Mouse (Mus musculus): ENCODE results near the gene Syt12. TPM values are rescaled to one million over a fixed set of nuclear protein-coding genes. Genes with fewer than 3 reads are reported as not detected.

Syt12 gene
- total and polyA plus RNA-seq, 2 experiments from 2014 or later: 7.0 to 12.2 TPM

- H3K4me1 ChIP-seq (ENCODE audit: insufficient read depth, low read length): peaks cover 7% of the 10 kb centered on the region; the same call in 1 of the 2 replicates
- no peaks in the 10 kb centered on the region for H3K36me3 ChIP-seq (ENCODE audit: insufficient read depth, low read length)
- TF ChIP-seq CTCF (IDR thresholded peaks at IDR 0.05): no peak
- H3K4me3 ChIP-seq (ENCODE audit: low read depth, low read length): peak within 1 kb of the TSS; percentile 47
- H3K9ac ChIP-seq (replicated peaks; ENCODE audit: low read length, poor library complexity, severe bottlenecking): peak within 1 kb of the TSS; percentile 56
- ATAC-seq (ENCODE audit: low FRiP score) (no peak), DNase-seq (ENCODE audit: low spot score) (no peak)
- H3K9me3 ChIP-seq (ENCODE audit: low read length): no peaks in the 10 kb centered on the region
- no peak within 1 kb of the TSS for H3K27ac ChIP-seq (ENCODE audit: low read depth, low read length)
- peaks cover 18% of the 10 kb centered on the region for H3K27me3 ChIP-seq (ENCODE audit: insufficient read depth, low read length)
- under 1% methylated on average over 41 of the region's 51 CpGs for WGBS
- peak within 1 kb of the TSS; percentile 97 for H3K4me2 ChIP-seq (ENCODE audit: low read depth, low read length, poor library complexity, severe bottlenecking)
Measured at GRCm38 (mm10) chr19:4439161-4439801, 38.0 kb downstream of the Syt12 start, which contains the start of gene Rhod. Gene Rhod (minus strand): TSS chr19:4439432.

GRCm38 (mm10) chr19:4438791-4439160, 38.5 kb downstream of the Syt12 start:
- 9% methylated on average over 8 of the region's 8 CpGs for WGBS
- Histone ChIP-seq H3K27ac (ENCODE audit: low read depth, low read length) (no peak overlapping the region), H3K36me3 (ENCODE audit: insufficient read depth, low read length) (no peaks in the 10 kb centered on the region), H3K4me1 (ENCODE audit: insufficient read depth, low read length) (peaks cover 7% of the 10 kb centered on the region; the same call in 1 of the 2 replicates), H3K4me2 (ENCODE audit: low read depth, low read length, poor library complexity, severe bottlenecking) (peak overlapping the region; percentile 97), H3K9ac (replicated peaks; ENCODE audit: low read length, poor library complexity, severe bottlenecking) (peak overlapping the region; percentile 56; the same call in 1 of the 2 replicates), H3K4me3 (ENCODE audit: low read depth, low read length) (peak overlapping the region; percentile 47), H3K9me3 (ENCODE audit: low read length) (no peaks in the 10 kb centered on the region), H3K27me3 (ENCODE audit: insufficient read depth, low read length) (peaks cover 18% of the 10 kb centered on the region)
- DNase-seq (ENCODE audit: low spot score) (no peak), ATAC-seq (ENCODE audit: low FRiP score) (no peak)
- TF ChIP-seq CTCF (IDR thresholded peaks at IDR 0.05): no peak

- H3K27me3 ChIP-seq (ENCODE audit: insufficient read depth, low read length): peaks cover 18% of the 10 kb centered on the region
- WGBS: 74% methylated on average over 6 of the region's 6 CpGs
- H3K9me3 ChIP-seq (ENCODE audit: low read length): no peaks in the 10 kb centered on the region
- H3K4me1 ChIP-seq (ENCODE audit: insufficient read depth, low read length): peaks cover 7% of the 10 kb centered on the region; the same call in 1 of the 2 replicates
- H3K27ac ChIP-seq (ENCODE audit: low read depth, low read length): no peak overlapping the region
- H3K4me2 ChIP-seq (ENCODE audit: low read depth, low read length, poor library complexity, severe bottlenecking): no peak overlapping the region
- no peak overlapping the region for H3K9ac ChIP-seq (replicated peaks; ENCODE audit: low read length, poor library complexity, severe bottlenecking)
- no peak for ATAC-seq (ENCODE audit: low FRiP score)
- no peak overlapping the region for H3K4me3 ChIP-seq (ENCODE audit: low read depth, low read length)
- no peak for DNase-seq (ENCODE audit: low spot score)
- no peaks in the 10 kb centered on the region for H3K36me3 ChIP-seq (ENCODE audit: insufficient read depth, low read length)
- no peak for TF ChIP-seq CTCF (IDR thresholded peaks at IDR 0.05)
Measured at GRCm38 (mm10) chr19:4437886-4438285, 39.4 kb downstream of the Syt12 start.

- H3K9ac ChIP-seq (replicated peaks; ENCODE audit: low read length, poor library complexity, severe bottlenecking): no peak overlapping the region
- WGBS: 86% methylated on average over 3 of the region's 3 CpGs
- no peak overlapping the region for H3K4me3 ChIP-seq (ENCODE audit: low read depth, low read length)
- H3K4me1 ChIP-seq (ENCODE audit: insufficient read depth, low read length): peaks cover 7% of the 10 kb centered on the region; the same call in 1 of the 2 replicates
- peaks cover 18% of the 10 kb centered on the region for H3K27me3 ChIP-seq (ENCODE audit: insufficient read depth, low read length)
- DNase-seq (ENCODE audit: low spot score) (no peak), ATAC-seq (ENCODE audit: low FRiP score) (no peak)
- no peaks in the 10 kb centered on the region for H3K36me3 ChIP-seq (ENCODE audit: insufficient read depth, low read length)
- TF ChIP-seq CTCF (IDR thresholded peaks at IDR 0.05): no peak
- H3K9me3 ChIP-seq (ENCODE audit: low read length): no peaks in the 10 kb centered on the region
- no peak overlapping the region for H3K4me2 ChIP-seq (ENCODE audit: low read depth, low read length, poor library complexity, severe bottlenecking)
- H3K27ac ChIP-seq (ENCODE audit: low read depth, low read length): no peak overlapping the region
Measured at GRCm38 (mm10) chr19:4436254-4436653, 41.0 kb downstream of the Syt12 start.

- Histone ChIP-seq H3K9me3 (ENCODE audit: low read length) (no peaks in the 10 kb centered on the region), H3K27me3 (ENCODE audit: insufficient read depth, low read length) (peaks cover 10% of the 10 kb centered on the region), H3K4me3 (ENCODE audit: low read depth, low read length) (no peak overlapping the region), H3K4me2 (ENCODE audit: low read depth, low read length, poor library complexity, severe bottlenecking) (no peak overlapping the region), H3K9ac (replicated peaks; ENCODE audit: low read length, poor library complexity, severe bottlenecking) (no peak overlapping the region), H3K36me3 (ENCODE audit: insufficient read depth, low read length) (no peaks in the 10 kb centered on the region), H3K27ac (ENCODE audit: low read depth, low read length) (no peak overlapping the region), H3K4me1 (ENCODE audit: insufficient read depth, low read length) (peaks cover 7% of the 10 kb centered on the region; the same call in 1 of the 2 replicates)
- TF ChIP-seq CTCF (IDR thresholded peaks at IDR 0.05): no peak
- no peak for DNase-seq (ENCODE audit: low spot score)
- WGBS: 90% methylated on average over 1 of the region's 1 CpGs
- ATAC-seq (ENCODE audit: low FRiP score): no peak
Measured at GRCm38 (mm10) chr19:4434999-4435398, 42.2 kb downstream of the Syt12 start.

- no peak for ATAC-seq (ENCODE audit: low FRiP score)
- H3K9me3 ChIP-seq (ENCODE audit: low read length): no peaks in the 10 kb centered on the region
- no peak for DNase-seq (ENCODE audit: low spot score)
- H3K9ac ChIP-seq (replicated peaks; ENCODE audit: low read length, poor library complexity, severe bottlenecking): no peak overlapping the region
- H3K4me1 ChIP-seq (ENCODE audit: insufficient read depth, low read length): no peaks in the 10 kb centered on the region
- no peak overlapping the region for H3K4me2 ChIP-seq (ENCODE audit: low read depth, low read length, poor library complexity, severe bottlenecking)
- H3K4me3 ChIP-seq (ENCODE audit: low read depth, low read length): no peak overlapping the region
- no peak overlapping the region for H3K27ac ChIP-seq (ENCODE audit: low read depth, low read length)
- 80% methylated on average over 1 of the region's 1 CpGs for WGBS
- TF ChIP-seq CTCF (IDR thresholded peaks at IDR 0.05): no peak
- H3K27me3 ChIP-seq (ENCODE audit: insufficient read depth, low read length): peaks cover 6% of the 10 kb centered on the region
- H3K36me3 ChIP-seq (ENCODE audit: insufficient read depth, low read length): no peaks in the 10 kb centered on the region
Measured at GRCm38 (mm10) chr19:4433756-4434155, 43.5 kb downstream of the Syt12 start.

Measured in midbrain, postnatal 0 days (tissue).